Mouse (Mus musculus): ENCODE results near the gene Cars. TPM values are rescaled to one million over a fixed set of nuclear protein-coding genes. Genes with fewer than 3 reads are reported as not detected.

Cars gene
- polyA plus RNA-seq, 1 experiment from 2014 or later, result 70.5 TPM

DNA sequence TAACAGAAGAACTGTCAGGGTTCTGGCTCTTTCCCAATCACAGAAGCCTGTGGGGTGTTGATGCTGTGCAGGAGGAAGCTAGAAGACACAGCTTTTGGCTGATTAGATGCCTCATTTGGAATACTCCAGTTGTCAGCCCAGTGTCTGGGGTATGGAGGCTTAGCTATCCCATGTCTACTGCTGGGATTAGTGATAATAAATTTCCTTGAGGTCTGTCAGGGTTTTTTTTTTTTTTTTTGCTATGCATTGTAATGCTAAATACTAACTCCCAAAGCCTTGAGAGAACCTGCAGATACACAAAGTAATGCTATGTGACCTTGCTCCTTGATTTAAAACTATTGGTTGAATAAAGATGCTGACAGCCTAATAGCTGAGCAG, 88.6 kb downstream of the Cars start:
- ATAC-seq, result no peak
- Histone ChIP-seq H3K9me3 (replicated peaks; ENCODE audit: control insufficient read depth, low read length, poor library complexity, severe bottlenecking) (no peaks in the 10 kb centered on the region), H3K9ac (ENCODE audit: low read depth, low read length) (no peak overlapping the region), H3K4me3 (ENCODE audit: low read depth, low read length) (no peak overlapping the region), H3K27me3 (ENCODE audit: control insufficient read depth, insufficient read depth, low read depth, low read length) (no peaks in the 10 kb centered on the region), H3K36me3 (ENCODE audit: control insufficient read depth, insufficient read depth, low read length) (peaks cover 25% of the 10 kb centered on the region), H3K27ac (ENCODE audit: low read length) (no peak overlapping the region), H3K4me1 (ENCODE audit: control insufficient read depth, insufficient read depth, low read length) (no peaks in the 10 kb centered on the region), H3K4me2 (ENCODE audit: low read length) (no peak overlapping the region)

DNA sequence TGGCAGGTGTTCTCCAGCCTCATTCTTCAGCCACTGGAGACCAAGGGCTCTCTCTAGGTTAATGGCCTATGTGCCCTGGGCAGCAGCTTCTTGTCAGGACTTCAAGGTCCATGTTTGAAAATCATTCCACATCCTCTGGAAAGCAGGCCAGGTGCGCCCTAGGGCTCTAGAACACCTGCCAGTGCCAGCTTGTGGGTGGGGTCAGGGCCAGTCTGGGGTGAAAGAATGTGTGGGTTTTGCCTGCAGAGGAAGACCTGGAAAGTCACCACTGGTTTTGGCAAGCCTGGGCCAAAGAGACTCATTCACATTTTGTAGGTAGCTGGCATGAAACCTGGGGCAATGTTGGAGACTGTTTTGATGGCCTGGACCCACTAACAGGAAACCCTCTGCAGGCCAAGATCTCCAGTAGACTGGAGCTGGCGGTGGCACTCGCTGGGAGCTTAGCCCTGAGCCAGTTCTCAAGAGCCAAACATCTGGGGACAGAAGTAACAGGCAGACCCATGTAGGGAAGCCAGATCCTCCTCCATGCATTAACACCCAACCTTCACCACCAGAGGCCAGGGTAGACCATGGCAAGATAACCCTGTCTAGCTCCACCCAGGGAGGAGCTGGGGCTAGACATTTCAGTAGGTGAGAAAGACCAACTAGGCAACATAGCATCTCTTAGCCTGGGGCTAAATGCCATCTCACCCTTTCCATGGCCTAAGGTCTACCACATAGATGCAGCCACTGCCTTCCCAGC, 89.1 kb downstream of the Cars start:
- Histone ChIP-seq H3K27ac (ENCODE audit: low read length) (no peak overlapping the region), H3K36me3 (ENCODE audit: control insufficient read depth, insufficient read depth, low read length) (peaks cover 21% of the 10 kb centered on the region), H3K27me3 (ENCODE audit: control insufficient read depth, insufficient read depth, low read depth, low read length) (no peaks in the 10 kb centered on the region), H3K4me3 (ENCODE audit: low read depth, low read length) (no peak overlapping the region), H3K9me3 (replicated peaks; ENCODE audit: control insufficient read depth, low read length, poor library complexity, severe bottlenecking) (no peaks in the 10 kb centered on the region), H3K9ac (ENCODE audit: low read depth, low read length) (no peak overlapping the region), H3K4me2 (ENCODE audit: low read length) (no peak overlapping the region), H3K4me1 (ENCODE audit: control insufficient read depth, insufficient read depth, low read length) (no peaks in the 10 kb centered on the region)
- no peak for ATAC-seq
- 92% methylated on average over 3 of the region's 3 CpGs for WGBS

- no peaks in the 10 kb centered on the region for H3K9me3 ChIP-seq (replicated peaks; ENCODE audit: control insufficient read depth, low read length, poor library complexity, severe bottlenecking)
- H3K9ac ChIP-seq (ENCODE audit: low read depth, low read length), result no peak overlapping the region
- H3K27me3 ChIP-seq (ENCODE audit: control insufficient read depth, insufficient read depth, low read depth, low read length), result peaks cover 7% of the 10 kb centered on the region
- H3K36me3 ChIP-seq (ENCODE audit: control insufficient read depth, insufficient read depth, low read length), result peaks cover 12% of the 10 kb centered on the region
- H3K4me1 ChIP-seq (ENCODE audit: control insufficient read depth, insufficient read depth, low read length), result no peaks in the 10 kb centered on the region
- H3K4me2 ChIP-seq (ENCODE audit: low read length), result no peak overlapping the region
- no peak overlapping the region for H3K4me3 ChIP-seq (ENCODE audit: low read depth, low read length)
- WGBS, result 67% methylated on average over 1 of the region's 1 CpGs
- no peak overlapping the region for H3K27ac ChIP-seq (ENCODE audit: low read length)
- ATAC-seq, result no peak
These were observed 90.3 kb downstream of the Cars start for GRCm38 (mm10) chr7:143509566-143509965.

Small RNA genes within 50 kb of the gene (microRNA-seq; reads per million reads assigned to microRNA genes)
- 2.4 reads per million, percentile 10 among the genes with 10 or more reads in this experiment for gene Mir7064

Other genes starting within 250 kb of the Cars start
- gene Cdkn1c, start 139.0 kb downstream of the Cars start, polyA plus RNA-seq (2015; fragmentation: Nextera tagmentation; extraction: Ambion mirVana), result 171 and 184 TPM in 2 replicates
- gene Slc22a18, start 126.4 kb downstream of the Cars start, polyA plus RNA-seq (2015; fragmentation: Nextera tagmentation; extraction: Ambion mirVana), result 0.55 and 1.1 TPM in 2 replicates
- 0.93 TPM in 1 of 2 replicates, not detected in the other for gene Phlda2, start 96.9 kb downstream of the Cars start, polyA plus RNA-seq (2015; fragmentation: Nextera tagmentation; extraction: Ambion mirVana)
- gene Nap1l4, start 51.0 kb downstream of the Cars start, polyA plus RNA-seq (2015; fragmentation: Nextera tagmentation; extraction: Ambion mirVana), result 327 and 338 TPM in 2 replicates
- gene Tnfrsf26, start 28.6 kb upstream of the Cars start, polyA plus RNA-seq (2015; fragmentation: Nextera tagmentation; extraction: Ambion mirVana), result 0.16 and 0.24 TPM in 2 replicates
- 3.3 and 3.8 TPM in 2 replicates for gene Tnfrsf22, start 49.6 kb upstream of the Cars start, polyA plus RNA-seq (2015; fragmentation: Nextera tagmentation; extraction: Ambion mirVana)
- gene Tnfrsf23, start 85.8 kb upstream of the Cars start, polyA plus RNA-seq (2015; fragmentation: Nextera tagmentation; extraction: Ambion mirVana), result 0.72 and 0.90 TPM in 2 replicates
- gene Osbpl5, start 156.9 kb upstream of the Cars start, polyA plus RNA-seq (2015; fragmentation: Nextera tagmentation; extraction: Ambion mirVana), result 43.8 and 44.1 TPM in 2 replicates
- gene Mrgprg, start 166.9 kb upstream of the Cars start, polyA plus RNA-seq (2015; fragmentation: Nextera tagmentation; extraction: Ambion mirVana), result not detected in 2 replicates
- gene Mrgpre, start 184.4 kb upstream of the Cars start, polyA plus RNA-seq (2015; fragmentation: Nextera tagmentation; extraction: Ambion mirVana), result 11.4 and 14.1 TPM in 2 replicates
- gene Nadsyn1, start 222.8 kb upstream of the Cars start, polyA plus RNA-seq (2015; fragmentation: Nextera tagmentation; extraction: Ambion mirVana), result 6.5 and 7.5 TPM in 2 replicates
- gene Dhcr7, start 223.1 kb upstream of the Cars start, polyA plus RNA-seq (2015; fragmentation: Nextera tagmentation; extraction: Ambion mirVana), result 71.7 and 83.4 TPM in 2 replicates

Data from midbrain, embryonic 16.5 days (tissue).